Mouse (Mus musculus) embryonic facial prominence, embryonic 12.5 days (tissue): ENCODE results near the gene Armh3. TPM values are rescaled to one million over a fixed set of nuclear protein-coding genes. Genes with fewer than 3 reads are reported as not detected.
A peak's percentile ranks its signal among the peaks of the same experiment; 100 is the strongest.

Source experiments
- ATAC-seq: fragments of 200-750 bp; cut with Nextera tagmentation; 2 replicates; pipeline ENCODE4 v1.8.0; 2017; ENCODE audit not compliant: insufficient number of reproducible peaks, insufficient read depth, low FRiP score, low TSS enrichment
- H3K27ac ChIP-seq: fragments of 300-500 bp; sonication (generic); 2 replicates; pipeline ENCODE4 v1.5.1; 2016; ENCODE audit warnings: mild to moderate bottlenecking
- H3K27me3 ChIP-seq: fragments of 300-500 bp; sonication (generic); 2 replicates; pipeline ENCODE4 v1.6.1; 2016; ENCODE audit warnings: mild to moderate bottlenecking, moderate library complexity
- H3K36me3 ChIP-seq: fragments of 300-500 bp; sonication (generic); 2 replicates; pipeline ENCODE4 v1.6.1; 2016; ENCODE audit warnings: mild to moderate bottlenecking
- H3K4me1 ChIP-seq: fragments of 300-500 bp; sonication (generic); 2 replicates; pipeline ENCODE4 v1.6.1; 2016
- H3K4me2 ChIP-seq: fragments of 300-500 bp; sonication (generic); replicated peaks from 2 replicates; pipeline ENCODE4 v1.6.1; 2016; ENCODE audit warnings: mild to moderate bottlenecking, moderate library complexity
- H3K4me3 ChIP-seq: fragments of 300-500 bp; sonication (generic); 2 replicates; pipeline ENCODE4 v1.5.1; 2016; ENCODE audit warnings: mild to moderate bottlenecking
- H3K9ac ChIP-seq: fragments of 300-500 bp; sonication (generic); 2 replicates; pipeline ENCODE4 v1.6.1; 2016; ENCODE audit warnings: mild to moderate bottlenecking, moderate library complexity
- H3K9me3 ChIP-seq: fragments of 300-500 bp; sonication (generic); 2 replicates; pipeline ENCODE4 v1.6.1; 2016; ENCODE audit warnings: mild to moderate bottlenecking, moderate library complexity
- WGBS: fragments of 180-500 bp; shearing (Covaris S2); methylation state at CpG from one replicate; pipeline ENCODE4 v1.1.7; 2016; 5-methylcytosine and 5-hydroxymethylcytosine counted together
- polyA plus RNA-seq: library from polyadenylated mRNA; unstranded; fragments of >200 nt; fragmentation: Nextera tagmentation; extraction: Ambion mirVana; gene quantifications from 2 replicates; pipeline ENCODE4 v1.2.1, GENCODE M21; 2016

Gene Armh3
- polyA plus RNA-seq, 1 experiment from 2014 or later = 20.0 TPM

- ATAC-seq = no peak
- 70% methylated on average over 6 of the region's 6 CpGs for WGBS
- Histone ChIP-seq H3K36me3 (no peaks in the 10 kb centered on the region), H3K4me1 (peaks cover 11% of the 10 kb centered on the region; the same call in 1 of the 2 replicates), H3K27me3 (0 out of 2 replicates have a peak, but pooled peaks cover 3% of the 10 kb centered on the region), H3K4me2 (no peak overlapping the region), H3K9me3 (no peaks in the 10 kb centered on the region), H3K27ac (no peak overlapping the region), H3K9ac (no peak overlapping the region), H3K4me3 (no peak overlapping the region)
These were observed 203.6 kb downstream of the Armh3 start for GRCm38 (mm10) chr19:45794718-45795117.

- ATAC-seq = no peak
- 0 out of 2 replicates have a peak, but pooled peaks cover 3% of the 10 kb centered on the region for H3K27me3 ChIP-seq
- H3K27ac ChIP-seq = no peak overlapping the region
- no peaks in the 10 kb centered on the region for H3K9me3 ChIP-seq
- H3K9ac ChIP-seq = no peak overlapping the region
- H3K4me1 ChIP-seq = peaks cover 11% of the 10 kb centered on the region; the same call in 1 of the 2 replicates
- 86% methylated on average over 6 of the region's 6 CpGs for WGBS
- no peaks in the 10 kb centered on the region for H3K36me3 ChIP-seq
- no peak overlapping the region for H3K4me3 ChIP-seq
- H3K4me2 ChIP-seq = no peak overlapping the region
These were observed 205.9 kb downstream of the Armh3 start for GRCm38 (mm10) chr19:45792404-45792803.

GRCm38 (mm10) chr19:45789888-45790874 is 208.1 kb downstream of the Armh3 start:
- 76% methylated on average over 13 of the region's 13 CpGs for WGBS
- ATAC-seq = no peak
- Histone ChIP-seq H3K9me3 (no peaks in the 10 kb centered on the region), H3K4me2 (no peak overlapping the region), H3K27ac (no peak overlapping the region), H3K9ac (no peak overlapping the region), H3K27me3 (no peaks in the 10 kb centered on the region), H3K4me3 (no peak overlapping the region), H3K4me1 (peaks cover 4% of the 10 kb centered on the region; the same call in 1 of the 2 replicates), H3K36me3 (no peaks in the 10 kb centered on the region)

- WGBS = 83% methylated on average over 7 of the region's 7 CpGs
- H3K36me3 ChIP-seq = no peaks in the 10 kb centered on the region
These were observed 208.9 kb downstream of the Armh3 start for GRCm38 (mm10) chr19:45789365-45789764.

GRCm38 (mm10) chr19:45788337-45788736 is 210.0 kb downstream of the Armh3 start:
- Histone ChIP-seq H3K27ac (no peak overlapping the region), H3K9me3 (no peaks in the 10 kb centered on the region), H3K36me3 (no peaks in the 10 kb centered on the region), H3K27me3 (no peaks in the 10 kb centered on the region), H3K4me1 (peaks cover 4% of the 10 kb centered on the region; the same call in 1 of the 2 replicates), H3K4me2 (no peak overlapping the region), H3K9ac (no peak overlapping the region), H3K4me3 (no peak overlapping the region)
- WGBS = 61% methylated on average over 4 of the region's 4 CpGs
- no peak for ATAC-seq

More at GRCm38 (mm10) chr19:45789365-45789764, 208.9 kb downstream of the Armh3 start:
- H3K9ac ChIP-seq = no peak overlapping the region
- no peak overlapping the region for H3K27ac ChIP-seq
- peaks cover 4% of the 10 kb centered on the region; the same call in 1 of the 2 replicates for H3K4me1 ChIP-seq
- H3K4me2 ChIP-seq = no peak overlapping the region
- no peak overlapping the region for H3K4me3 ChIP-seq
- no peak for ATAC-seq
- H3K27me3 ChIP-seq = no peaks in the 10 kb centered on the region
- no peaks in the 10 kb centered on the region for H3K9me3 ChIP-seq

GRCm38 (mm10) chr19:45787450-45787849 is 210.8 kb downstream of the Armh3 start:
- H3K36me3 ChIP-seq = no peaks in the 10 kb centered on the region
- H3K4me2 ChIP-seq = no peak overlapping the region
- 69% methylated on average over 3 of the region's 3 CpGs for WGBS
- H3K9me3 ChIP-seq = no peaks in the 10 kb centered on the region
- no peaks in the 10 kb centered on the region for H3K4me1 ChIP-seq
- ATAC-seq = no peak
- no peaks in the 10 kb centered on the region for H3K27me3 ChIP-seq
- H3K9ac ChIP-seq = no peak overlapping the region
- no peak overlapping the region for H3K27ac ChIP-seq
- no peak overlapping the region for H3K4me3 ChIP-seq

GRCm38 (mm10) chr19:45785470-45785869 is 212.8 kb downstream of the Armh3 start:
- Histone ChIP-seq H3K27me3 (no peaks in the 10 kb centered on the region), H3K4me3 (no peak overlapping the region), H3K4me2 (no peak overlapping the region), H3K9ac (no peak overlapping the region), H3K4me1 (peaks cover 17% of the 10 kb centered on the region), H3K36me3 (0 out of 2 replicates have a peak, but pooled peaks cover 2% of the 10 kb centered on the region), H3K27ac (no peak overlapping the region), H3K9me3 (no peaks in the 10 kb centered on the region)
- 61% methylated on average over 3 of the region's 3 CpGs for WGBS
- ATAC-seq = no peak

GRCm38 (mm10) chr19:45783933-45784576 is 214.2 kb downstream of the Armh3 start:
- Histone ChIP-seq H3K27me3 (no peaks in the 10 kb centered on the region), H3K27ac (peak overlapping the region; percentile 78), H3K4me2 (peak overlapping the region; percentile 61), H3K4me1 (peaks cover 20% of the 10 kb centered on the region), H3K9ac (peak overlapping the region; percentile 58), H3K9me3 (no peaks in the 10 kb centered on the region), H3K36me3 (peaks cover 14% of the 10 kb centered on the region; the same call in 1 of the 2 replicates), H3K4me3 (peak overlapping the region; percentile 99)
- ATAC-seq = no peak; the same call in 1 of the 2 replicates
- WGBS = 30% methylated on average over 17 of the region's 17 CpGs

GRCm38 (mm10) chr19:45783181-45783932 is 214.9 kb downstream of the Armh3 start, which contains the start of gene Mgea5:
Gene Mgea5, minus strand, starts transcription at chr19:45783837.
- peak; percentile 98 for ATAC-seq
- H3K4me2 ChIP-seq = peak within 1 kb of the TSS; percentile 70
- peak within 1 kb of the TSS; percentile 99 for H3K27ac ChIP-seq
- under 1% methylated on average over 70 of the region's 71 CpGs for WGBS
- no peaks in the 10 kb centered on the region for H3K27me3 ChIP-seq
- H3K9ac ChIP-seq = peak within 1 kb of the TSS; percentile 99
- H3K9me3 ChIP-seq = no peaks in the 10 kb centered on the region
- peak within 1 kb of the TSS; percentile 99 for H3K4me3 ChIP-seq
- peaks cover 20% of the 10 kb centered on the region for H3K4me1 ChIP-seq
- H3K36me3 ChIP-seq = peaks cover 19% of the 10 kb centered on the region

GRCm38 (mm10) chr19:45782315-45783001 is 215.8 kb downstream of the Armh3 start:
- peak; percentile 35; the same call in 1 of the 2 replicates for ATAC-seq
- peak overlapping the region; percentile 99 for H3K27ac ChIP-seq
- peak overlapping the region; percentile 99 for H3K9ac ChIP-seq
- H3K9me3 ChIP-seq = no peaks in the 10 kb centered on the region
- H3K4me3 ChIP-seq = peak overlapping the region; percentile 99
- H3K27me3 ChIP-seq = no peaks in the 10 kb centered on the region
- H3K4me2 ChIP-seq = peak overlapping the region; percentile 70
- H3K4me1 ChIP-seq = peaks cover 20% of the 10 kb centered on the region
- WGBS = under 1% methylated on average over 36 of the region's 36 CpGs
- H3K36me3 ChIP-seq = peaks cover 27% of the 10 kb centered on the region
